7 mouse cellular contexts compared by ENCODE assay signal in genomic region chr9:57261516-57261912, GRCm38 (mm10). TPM values are rescaled to one million over a fixed set of nuclear protein-coding genes. Genes with fewer than 3 reads are reported as not detected.
A peak's percentile ranks its signal among the peaks of the same experiment; 100 is the strongest.
DNase-seq lines count a peak whose midpoint lies in the region; ATAC-seq and TF ChIP-seq lines count a peak whose summit lies in the region.

No protein-coding gene starts in this region.

- peak overlapping the region; percentile 67 for H3K4me2 ChIP-seq in hindbrain, embryonic 16.5 days (ENCODE audit: low read length)

- H3K4me1 ChIP-seq in hindbrain, embryonic 16.5 days (ENCODE audit: control insufficient read depth, insufficient read depth, low read depth, low read length) = peaks cover 15% of the 10 kb centered on the region
- H3K4me1 ChIP-seq in small intestine, adult 2 months (ENCODE audit: control insufficient read depth, insufficient read depth, insufficient read length, low read length) = peaks cover 11% of the 10 kb centered on the region

- peak overlapping the region; percentile 60 for H3K4me3 ChIP-seq in hindbrain, embryonic 16.5 days (ENCODE audit: low read length)
- H3K4me3 ChIP-seq in small intestine, adult 2 months (ENCODE audit: low read depth, low read length) = peak overlapping the region; percentile 98

- H3K27me3 ChIP-seq in hindbrain, embryonic 16.5 days (replicated peaks; ENCODE audit: control insufficient read depth, insufficient read depth, low read length) = 0 out of 2 replicates have a peak, but pooled peaks cover 3% of the 10 kb centered on the region
- H3K27me3 ChIP-seq in small intestine, adult 2 months (ENCODE audit: control insufficient read depth, insufficient read depth, low read length) = no peaks in the 10 kb centered on the region

- 0 out of 2 replicates have a peak, but pooled peaks have one; percentile 12 for TF ChIP-seq POLR2A in small intestine, adult 2 months (IDR thresholded peaks at IDR 0.05; ENCODE audit: low read depth, low read length)

- peak; percentile 39 for DNase-seq in ZHBTc4 (ENCODE audit: low read depth, low spot score)
- DNase-seq in cerebellum, adult 8-10 months = peak; percentile 35
- peak; percentile 68 for DNase-seq in gastrocnemius, postnatal 10 days
- peak; percentile 48 for DNase-seq in left cerebral cortex, postnatal 4 days

- no peaks in the 10 kb centered on the region for H3K9me3 ChIP-seq in hindbrain, embryonic 16.5 days (ENCODE audit: control insufficient read depth, low read length)

- under 1% methylated on average over 26 of the region's 26 CpGs for WGBS in hindbrain, embryonic 16.5 days
- WGBS in small intestine, adult 2 months = under 1% methylated on average over 26 of the region's 26 CpGs

- no peaks in the 10 kb centered on the region for H3K36me3 ChIP-seq in hindbrain, embryonic 16.5 days (ENCODE audit: control insufficient read depth, insufficient read depth, low read length)
- peaks cover 21% of the 10 kb centered on the region for H3K36me3 ChIP-seq in small intestine, adult 2 months (ENCODE audit: control insufficient read depth, insufficient read depth, low read length)

- H3K27ac ChIP-seq in hindbrain, embryonic 16.5 days (ENCODE audit: low read depth, low read length) = no peak overlapping the region
- H3K27ac ChIP-seq in small intestine, adult 2 months (ENCODE audit: insufficient read depth, low read depth, low read length) = peak overlapping the region; percentile 42

- peak overlapping the region; percentile 71 for H3K9ac ChIP-seq in hindbrain, embryonic 16.5 days (ENCODE audit: low read depth, low read length)

- TF ChIP-seq CTCF in small intestine, adult 2 months (IDR thresholded peaks at IDR 0.05; ENCODE audit: extremely low read depth, insufficient read length, insufficient replicate concordance, low read depth, low read length) = no peak

- intact Hi-C loops in left cerebral cortex, postnatal 4 days (cut with DNase I) = no loop called here

- ATAC-seq in hindbrain, embryonic 16.5 days = peak; percentile 29; the same call in 1 of the 2 replicates
- ATAC-seq in megakaryocyte-erythroid progenitor cell, adult 5-6 weeks (replicated peaks; ENCODE audit: low FRiP score, low TSS enrichment, poor library complexity, severe bottlenecking) = peak; percentile 21; the same call in 1 of the 2 replicates

RNA-seq across cellular contexts. Expression of gene 1700017B05Rik, which starts 0.9 kb away (rescaled TPM):
- total RNA-seq in gastrocnemius, postnatal 10 days (2021) = 10 to 100 TPM; 10.2 to 12.8 TPM
- polyA plus RNA-seq in hindbrain, embryonic 16.5 days (2015; fragmentation: Nextera tagmentation; extraction: Ambion mirVana) = 3.9 and 5.4 TPM in 2 replicates
- total RNA-seq in left cerebral cortex, postnatal 4 days (2021) = 10 to 100 TPM; 10.3 to 11.3 TPM
- 81.6 and 83.6 TPM in 2 replicates for total RNA-seq in megakaryocyte-erythroid progenitor cell, adult 5-6 weeks (2014; fragmentation: Nextera tagmentation)
- total RNA-seq in megakaryocyte-erythroid progenitor cell, adult 5-6 weeks (2017) = 13.8 and 33.3 TPM in 2 replicates
- polyA plus RNA-seq in small intestine, adult 2 months (2012; rRNA removed) = 14.1 and 28.7 TPM in 2 replicates

RNA-seq across cellular contexts. Expression of gene Trcg1, which starts 25.2 kb away (rescaled TPM):
- total RNA-seq in gastrocnemius, postnatal 10 days (2021) = not detected
- 0.08 TPM in 1 of 2 replicates, not detected in the other for polyA plus RNA-seq in hindbrain, embryonic 16.5 days (2015; fragmentation: Nextera tagmentation; extraction: Ambion mirVana)
- not detected for total RNA-seq in left cerebral cortex, postnatal 4 days (2021)
- total RNA-seq in megakaryocyte-erythroid progenitor cell, adult 5-6 weeks (2014; fragmentation: Nextera tagmentation) = not detected in 2 replicates
- total RNA-seq in megakaryocyte-erythroid progenitor cell, adult 5-6 weeks (2017) = not detected in 2 replicates
- not detected in 2 replicates for polyA plus RNA-seq in small intestine, adult 2 months (2012; rRNA removed)
